Mouse (Mus musculus): ENCODE measurements around the gene AC131692.1. TPM values are rescaled to one million over a fixed set of nuclear protein-coding genes. Genes with fewer than 3 reads are reported as not detected.

AC131692.1 gene
- total RNA-seq, 2 experiments from 2014 or later, result not detected

DNA sequence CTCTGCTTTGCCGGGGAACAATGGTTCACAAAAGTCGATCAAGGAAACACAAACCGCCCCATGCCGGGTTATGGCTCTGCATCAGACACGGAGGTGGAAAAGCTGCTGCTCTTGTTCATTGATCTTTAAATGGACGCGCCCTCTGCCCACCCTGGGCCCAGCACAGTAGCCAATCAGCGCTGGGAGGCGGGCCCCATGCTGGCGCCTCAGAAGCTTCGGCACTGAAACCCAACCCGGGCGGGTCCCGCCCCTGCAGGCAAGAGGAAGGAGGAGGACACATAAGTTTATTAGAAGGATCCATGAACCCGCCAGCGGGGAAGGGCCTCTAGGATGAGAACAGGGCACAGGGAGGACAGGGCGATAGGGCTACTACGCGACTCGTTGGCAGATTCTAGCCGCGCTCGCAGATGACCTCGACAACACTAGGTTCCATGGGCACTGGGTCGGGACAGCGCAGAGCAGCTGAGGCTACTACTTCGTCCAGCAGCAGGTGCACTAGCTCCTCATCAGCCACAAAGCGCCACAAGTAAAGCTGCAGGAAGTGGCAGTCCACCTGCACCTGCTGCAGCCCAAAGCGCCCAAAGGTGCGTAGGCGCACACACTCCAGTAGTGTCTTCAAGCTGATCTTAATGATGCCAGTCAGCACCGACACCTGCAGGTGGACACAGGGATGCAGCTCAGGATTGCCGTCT lies 26.3 kb upstream of the AC131692.1 start, which contains the start of gene Tm7sf2:
TSS of gene Tm7sf2 (minus strand) at position 650 of the 692 bp plus-strand sequence.
- peak; percentile 86 to 93 for DNase-seq (ENCODE audit: low spot score in 2 of 2)

DNA sequence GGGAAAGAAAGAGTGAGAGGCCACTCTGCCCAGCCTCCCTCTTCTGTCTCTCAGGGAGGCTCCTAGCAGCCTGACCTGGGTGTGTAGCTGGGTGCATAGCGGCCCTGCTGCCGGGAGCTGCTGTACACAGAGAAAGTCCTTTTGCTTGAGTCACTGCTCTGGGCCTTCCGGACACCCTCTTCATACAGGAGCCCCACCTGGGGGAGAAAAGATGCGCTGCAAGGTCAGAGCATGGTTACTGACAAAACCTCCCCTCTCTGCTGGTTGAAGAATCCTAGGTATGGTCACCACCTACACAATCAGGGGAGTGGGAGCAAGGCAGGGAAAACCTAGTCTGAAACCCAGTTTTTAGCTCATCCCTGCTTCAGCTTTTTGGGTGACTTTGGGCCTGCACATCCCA lies 25.3 kb upstream of the AC131692.1 start:
- DNase-seq (ENCODE audit: low spot score in 2 of 2), result no peak

DNA sequence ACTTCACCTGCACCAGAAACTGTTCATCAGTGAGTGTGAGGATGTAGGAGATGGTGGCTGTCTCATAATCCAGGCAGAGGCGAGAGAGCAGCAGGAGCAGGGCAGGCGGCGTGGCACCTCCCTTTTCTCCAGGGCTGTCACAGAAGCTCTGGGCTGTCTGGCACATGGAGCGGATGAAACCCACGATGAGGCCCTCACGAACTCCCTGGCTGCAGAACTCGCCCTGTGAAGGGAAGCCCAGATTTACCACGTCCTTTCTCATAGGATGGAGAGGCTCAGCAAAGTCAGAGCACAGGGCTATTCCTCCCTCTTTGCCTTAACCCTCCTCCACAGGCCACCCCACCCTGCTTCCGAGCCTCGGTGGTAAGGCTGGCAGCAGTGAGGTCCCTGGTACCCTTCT lies 24.4 kb upstream of the AC131692.1 start:
- no peak for DNase-seq (ENCODE audit: low spot score in 2 of 2)

DNA sequence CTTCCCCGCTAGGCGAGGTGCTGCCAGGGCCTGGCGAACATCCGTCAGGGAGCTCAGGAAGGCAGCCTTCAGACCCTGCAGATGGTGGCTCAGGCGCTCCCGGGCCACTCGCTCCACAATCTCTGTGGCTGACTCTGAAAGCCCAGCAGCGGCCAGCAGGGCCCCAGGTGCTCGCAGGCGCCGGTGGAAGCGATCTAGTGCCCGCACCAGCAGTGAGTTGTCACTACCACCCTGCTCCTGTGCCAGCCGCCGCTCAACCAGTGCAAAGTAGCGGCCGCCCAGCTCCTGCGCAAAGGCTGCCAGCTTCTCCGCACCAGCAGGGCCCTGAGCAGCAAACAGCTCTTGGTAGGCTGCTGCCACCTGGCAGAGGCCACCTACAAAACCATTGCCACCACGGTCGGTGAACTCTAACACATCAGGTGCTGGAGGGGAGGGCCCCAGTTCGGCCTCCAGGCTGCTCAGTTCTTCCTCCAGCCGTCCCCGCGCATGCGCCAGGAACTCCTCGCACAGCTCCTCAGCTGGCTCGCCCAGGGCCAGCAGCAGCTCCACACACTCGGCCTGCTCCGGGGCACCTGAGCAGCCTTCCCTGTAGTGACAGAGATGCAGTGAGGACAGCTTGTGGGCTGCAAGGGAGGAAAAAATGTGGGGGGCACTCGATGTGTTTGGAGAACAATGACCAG lies 23.5 kb upstream of the AC131692.1 start:
- no peak for DNase-seq (ENCODE audit: low spot score in 2 of 2)

DNA sequence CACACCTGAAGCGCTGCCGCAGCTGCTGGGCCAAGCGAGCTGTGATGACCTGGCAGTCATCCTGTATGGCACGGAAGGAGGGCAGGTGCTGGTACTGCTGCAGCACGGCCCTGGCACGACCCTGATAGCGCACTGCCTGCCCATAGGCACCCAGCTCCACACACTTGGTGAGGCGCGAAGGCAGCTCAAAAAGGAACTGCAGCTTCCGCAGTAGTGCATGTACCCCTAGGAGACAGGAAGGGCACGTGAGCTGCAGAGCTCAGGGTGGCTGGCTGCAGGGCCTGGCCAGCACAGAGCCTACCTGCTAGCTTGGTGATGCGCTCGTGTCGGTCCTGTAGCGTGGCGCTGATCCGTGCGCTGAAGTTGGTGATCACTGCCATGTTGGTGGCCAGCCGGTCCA lies 23.0 kb upstream of the AC131692.1 start:
- no peak for DNase-seq (ENCODE audit: low spot score in 2 of 2)

DNA sequence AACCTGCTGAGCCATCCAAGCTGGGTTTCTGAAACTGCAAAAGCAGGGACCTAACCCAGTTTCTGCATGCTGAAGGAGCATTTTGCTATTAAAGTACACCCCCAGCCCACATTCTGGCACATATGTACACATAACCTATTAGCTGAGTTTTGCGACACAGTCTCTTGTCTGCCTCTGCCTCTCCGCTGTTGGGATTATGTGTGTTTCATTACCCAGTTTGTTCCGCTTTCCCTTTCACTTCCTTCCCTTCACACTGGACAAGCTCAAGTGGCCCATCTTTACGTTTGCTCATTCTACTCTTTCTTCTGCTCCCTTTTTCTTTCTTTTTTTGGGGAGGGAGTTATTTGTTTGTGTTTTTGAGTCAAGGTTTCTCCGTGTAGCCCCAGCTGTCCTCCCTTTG lies 20.3 kb upstream of the AC131692.1 start:
- DNase-seq (ENCODE audit: low spot score in 2 of 2), result no peak

DNA sequence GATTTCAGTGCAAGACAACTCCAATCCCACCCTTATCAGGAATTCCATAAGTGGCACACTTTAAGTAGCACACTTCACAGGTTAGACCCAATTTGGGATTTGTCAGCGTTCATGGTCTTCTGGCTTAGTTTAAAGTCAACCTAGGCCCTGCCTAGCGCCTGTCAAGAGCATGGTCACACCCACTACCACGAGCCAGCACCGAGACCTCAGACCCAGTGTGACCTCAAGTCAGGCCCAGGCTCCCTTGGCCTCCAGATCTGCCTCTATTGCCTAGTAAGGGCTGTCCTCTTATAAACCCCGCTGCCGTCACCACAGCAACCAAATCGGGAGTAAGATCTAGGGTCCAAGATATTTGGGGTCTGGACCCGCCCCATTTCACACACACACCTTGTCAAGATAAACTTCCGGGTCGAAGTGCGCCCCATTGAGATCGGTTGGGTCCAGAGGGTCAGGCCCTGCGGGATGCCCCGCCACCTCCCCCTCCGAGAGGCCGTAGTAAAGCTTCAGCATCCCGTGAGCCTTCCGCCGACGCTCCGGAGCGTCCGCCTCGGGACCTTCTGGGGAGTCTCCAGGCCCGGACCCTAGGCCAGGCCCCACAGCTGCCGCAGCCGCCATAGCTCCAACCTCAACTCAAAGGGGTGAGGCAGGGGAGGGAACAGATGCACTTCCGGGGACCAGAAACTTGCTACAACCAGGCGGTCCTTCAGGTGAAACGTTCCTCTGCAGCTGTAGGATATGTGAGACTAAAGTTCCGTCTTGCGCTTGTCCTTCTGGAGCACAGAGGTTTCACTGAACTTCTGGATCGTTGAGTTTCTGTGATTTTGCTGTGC lies 17.4 kb upstream of the AC131692.1 start, which contains the start of gene Vps51:
TSS of gene Vps51 (minus strand) at position 668 of the 830 bp plus-strand sequence.
- peak; percentile 81 to 92 for DNase-seq (ENCODE audit: low spot score in 2 of 2)

DNA sequence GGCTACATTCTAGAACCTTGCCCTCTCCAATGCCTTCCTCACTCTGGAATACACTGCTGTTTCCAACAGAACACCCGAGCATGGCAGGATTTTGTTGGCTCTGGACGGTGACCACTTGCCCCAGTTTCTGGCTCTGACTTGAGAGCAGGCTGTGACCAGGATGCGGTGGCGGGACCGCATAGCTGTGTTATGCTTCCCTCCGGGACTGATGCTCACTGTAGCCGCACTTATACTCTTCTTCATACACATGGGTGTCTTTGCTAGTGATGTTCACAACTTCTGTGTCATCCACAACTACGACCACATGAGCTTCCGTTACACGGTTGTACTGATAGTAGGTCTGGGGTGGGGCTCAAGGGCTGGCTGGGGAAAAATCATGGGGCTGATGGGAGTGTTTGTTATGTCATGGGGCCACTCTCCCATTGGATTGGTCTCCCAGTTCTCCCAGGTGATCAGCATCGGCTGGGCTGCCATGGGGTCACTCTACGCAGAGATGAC lies 14.2 kb upstream of the AC131692.1 start, which contains the start of gene Tmem262:
TSS of gene Tmem262 (plus strand) at position 51 of the 498 bp plus-strand sequence.
- DNase-seq (ENCODE audit: low spot score in 2 of 2), result no peak

DNA sequence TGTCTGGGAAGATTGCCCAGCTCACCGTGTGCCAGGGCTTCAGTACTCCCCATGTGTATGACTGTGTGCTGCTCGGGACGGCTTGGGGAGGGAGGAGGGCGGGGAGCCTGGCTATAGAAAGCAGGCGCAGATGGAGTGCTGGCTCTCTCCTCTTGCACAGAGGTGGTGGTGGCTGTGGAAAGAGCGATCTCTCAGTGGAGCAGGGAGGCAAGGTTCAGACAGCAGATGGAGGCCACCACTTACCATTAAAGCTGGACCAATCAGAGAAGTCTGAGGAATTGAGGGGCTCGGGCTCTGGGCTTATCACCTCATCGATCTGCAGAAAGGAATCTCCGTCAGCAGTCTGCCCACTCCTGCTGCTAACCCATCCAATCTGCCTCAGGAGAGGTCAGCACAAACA lies 12.1 kb upstream of the AC131692.1 start, which contains the start of gene Gm28374:
TSS of gene Gm28374 (minus strand) at position 101 of the 400 bp plus-strand sequence.
- no peak for DNase-seq (ENCODE audit: low spot score in 2 of 2)

DNA sequence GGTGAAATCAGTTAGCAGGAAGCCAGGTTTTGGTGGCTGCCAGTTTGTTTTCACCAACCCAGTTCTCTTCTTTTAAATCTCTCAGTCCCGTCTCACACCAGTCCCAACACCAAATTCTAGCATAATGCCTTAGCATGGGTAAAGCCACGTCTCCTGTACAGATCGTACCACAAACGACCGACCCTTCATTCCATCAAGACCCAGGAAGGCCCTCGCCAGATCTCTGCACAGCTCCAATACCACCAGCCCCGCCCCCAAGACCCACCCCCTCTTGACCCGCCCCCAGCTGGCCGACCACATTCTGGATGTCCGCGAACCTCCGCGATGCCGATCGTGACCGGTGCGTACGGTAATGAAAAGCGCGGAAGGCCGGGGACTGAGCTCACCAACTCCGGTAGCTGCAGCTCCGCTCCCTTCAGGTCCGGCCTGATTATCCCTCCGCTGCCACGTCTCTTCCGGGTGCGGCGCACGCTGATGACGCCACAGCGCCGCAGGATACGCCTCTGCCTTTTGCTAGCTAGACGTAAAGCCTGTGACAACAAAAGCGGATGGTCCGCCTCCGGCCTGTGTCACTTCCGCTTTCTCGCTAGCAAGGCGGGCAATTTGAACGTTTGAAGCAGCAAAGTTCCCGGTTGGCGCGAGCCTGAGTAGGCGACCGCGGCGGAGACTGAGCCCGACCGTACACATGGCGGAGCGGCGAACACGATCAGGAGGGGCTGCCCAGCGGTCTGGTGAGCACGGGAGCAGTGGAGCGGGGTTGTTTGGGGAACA lies 9.6 kb upstream of the AC131692.1 start, which contains the start of the genes Zfpl1 and Cdca5:
TSS of gene Zfpl1 (minus strand) at position 479 of the 771 bp plus-strand sequence.
TSS of gene Cdca5 (plus strand) at position 506 of the 771 bp plus-strand sequence.
- DNase-seq (ENCODE audit: low spot score in 2 of 2), result peak; percentile 91 to 98

DNA sequence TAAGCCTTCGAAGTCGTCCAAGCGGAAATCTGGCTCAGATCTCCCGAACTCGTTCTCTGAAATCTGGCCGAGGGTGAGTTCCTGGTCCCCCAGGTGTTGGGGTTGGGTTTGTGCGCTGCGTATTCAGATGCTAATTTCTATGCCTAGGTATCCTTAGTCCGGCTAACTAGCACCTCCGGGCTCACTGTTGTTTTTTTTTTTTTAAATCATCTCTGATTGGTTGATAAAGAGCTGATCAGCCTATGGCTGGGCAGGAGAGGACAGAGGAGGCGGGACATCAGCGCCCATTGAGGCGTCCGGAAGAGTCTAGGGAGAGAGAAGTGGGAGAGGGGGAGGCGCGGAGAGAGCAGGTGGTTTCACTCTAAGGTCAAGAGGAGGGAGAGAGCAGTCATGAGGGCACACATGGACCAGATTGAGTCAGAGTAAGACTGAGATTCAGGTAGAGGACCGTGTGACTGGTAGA lies 8.8 kb upstream of the AC131692.1 start:
- no peak for DNase-seq (ENCODE audit: low spot score in 2 of 2)

DNA sequence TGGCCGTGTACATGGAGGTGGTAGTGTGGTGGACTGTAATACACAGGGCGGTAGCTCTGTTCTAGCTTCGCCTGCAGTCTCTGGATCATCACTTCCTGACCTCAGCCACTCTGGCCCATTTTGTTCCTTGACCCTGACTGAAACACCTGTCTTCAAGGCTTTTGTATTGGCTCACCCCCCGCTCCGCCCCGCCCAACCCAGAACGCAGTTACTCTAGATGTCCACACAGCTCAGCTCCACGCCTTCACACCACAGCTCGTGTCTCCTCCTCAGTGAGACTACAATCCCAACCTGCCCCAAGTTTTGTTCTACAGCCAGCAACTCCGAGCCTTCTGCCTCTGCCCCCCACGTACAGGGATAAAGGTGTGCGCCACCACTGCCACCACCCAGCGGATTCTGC lies 5.4 kb upstream of the AC131692.1 start:
- no peak for DNase-seq (ENCODE audit: low spot score in 2 of 2)

DNA sequence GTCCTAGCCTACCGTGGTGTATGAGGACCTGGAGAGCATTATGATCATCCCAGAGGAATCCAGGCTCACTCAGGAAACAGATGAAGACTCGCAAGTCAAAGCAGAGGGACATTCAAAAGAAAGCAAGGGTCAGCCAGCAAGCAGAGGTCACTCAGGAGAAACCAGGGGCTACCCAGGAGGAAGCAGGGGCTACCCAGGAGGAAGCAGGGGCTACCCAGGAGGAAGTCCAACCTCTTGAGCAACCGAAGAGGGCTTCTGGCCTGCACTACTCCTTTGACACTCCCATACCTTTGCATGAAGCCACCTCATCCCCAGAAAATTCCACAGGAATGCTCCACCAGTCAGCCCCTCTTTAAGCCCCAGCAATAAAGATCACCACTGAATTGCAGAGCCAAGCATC lies 3.6 kb downstream of the AC131692.1 start:
- DNase-seq (ENCODE audit: low spot score in 2 of 2), result no peak

DNA sequence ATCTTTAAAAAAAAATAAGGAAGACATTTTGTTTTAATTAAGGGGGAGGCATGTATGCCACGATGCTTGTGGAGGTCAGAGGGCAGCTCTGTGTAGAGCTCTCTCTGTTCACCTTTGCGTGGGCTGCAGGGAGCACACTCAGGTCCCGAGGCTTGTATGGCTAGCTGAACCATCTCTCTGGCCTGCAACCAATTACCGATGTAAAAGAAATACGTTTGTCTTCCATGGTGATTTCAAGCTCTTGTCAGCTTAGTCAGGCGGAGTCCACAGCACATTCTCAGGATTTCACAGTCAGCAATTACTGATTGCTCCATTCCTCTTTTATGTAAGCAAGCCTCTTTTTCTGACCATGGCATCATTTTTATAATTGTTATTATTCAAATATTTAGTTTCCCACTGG lies 7.0 kb downstream of the AC131692.1 start:
- DNase-seq (ENCODE audit: low spot score in 2 of 2), result no peak

DNA sequence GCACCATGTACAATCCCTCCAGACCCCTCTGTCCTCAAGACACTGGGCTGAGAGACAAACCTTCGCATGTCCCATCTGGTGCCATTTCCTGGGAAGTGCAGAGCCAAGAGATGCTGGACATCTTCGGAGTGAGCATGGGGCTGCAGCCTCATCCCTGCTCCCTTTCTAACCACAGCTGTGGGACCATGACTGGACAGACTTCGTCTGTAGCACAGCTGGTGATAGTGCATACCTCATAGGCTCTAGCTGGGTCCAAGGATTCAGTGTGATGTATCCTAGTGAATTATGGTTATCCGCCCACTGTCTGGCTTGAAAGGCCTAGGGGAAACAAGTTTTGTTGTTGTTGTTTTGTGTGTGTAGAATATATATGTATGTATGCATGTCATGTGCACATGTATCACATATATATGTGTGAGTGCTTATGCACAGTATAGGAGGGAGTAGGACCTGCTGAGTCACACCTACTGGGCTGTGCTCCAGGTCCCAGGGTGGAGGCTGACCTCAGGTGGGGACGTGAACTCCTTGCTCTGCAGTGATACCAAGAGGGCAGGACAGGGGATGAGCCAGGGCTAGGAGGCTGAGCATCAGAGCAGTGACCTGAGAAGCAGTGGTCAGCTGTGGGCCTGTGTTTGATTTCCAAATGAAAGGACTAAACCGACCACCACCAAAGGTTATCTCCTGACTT lies 8.1 kb downstream of the AC131692.1 start:
- DNase-seq (ENCODE audit: low spot score in 2 of 2), result no peak

DNA sequence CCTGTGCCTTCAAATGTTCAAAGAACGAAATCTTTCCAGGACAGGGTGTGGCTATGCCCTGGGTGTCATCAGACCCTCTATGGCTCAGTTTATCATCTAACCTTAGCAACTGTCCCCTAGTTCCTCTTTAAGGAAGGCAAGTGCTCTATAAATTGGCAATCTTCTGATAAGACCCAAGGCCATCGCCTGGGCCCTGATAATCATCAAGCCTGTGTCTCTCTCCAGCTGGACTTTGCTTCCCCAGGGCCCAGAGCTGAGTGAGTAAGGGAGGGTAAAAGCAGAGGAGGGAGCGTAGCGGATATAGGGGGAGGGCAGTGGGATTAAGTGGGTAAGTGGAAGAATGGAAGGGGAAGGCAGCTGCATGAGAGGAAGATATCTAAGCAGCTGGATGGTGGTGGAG lies 10.3 kb downstream of the AC131692.1 start:
- DNase-seq (ENCODE audit: low spot score in 2 of 2), result no peak

DNA sequence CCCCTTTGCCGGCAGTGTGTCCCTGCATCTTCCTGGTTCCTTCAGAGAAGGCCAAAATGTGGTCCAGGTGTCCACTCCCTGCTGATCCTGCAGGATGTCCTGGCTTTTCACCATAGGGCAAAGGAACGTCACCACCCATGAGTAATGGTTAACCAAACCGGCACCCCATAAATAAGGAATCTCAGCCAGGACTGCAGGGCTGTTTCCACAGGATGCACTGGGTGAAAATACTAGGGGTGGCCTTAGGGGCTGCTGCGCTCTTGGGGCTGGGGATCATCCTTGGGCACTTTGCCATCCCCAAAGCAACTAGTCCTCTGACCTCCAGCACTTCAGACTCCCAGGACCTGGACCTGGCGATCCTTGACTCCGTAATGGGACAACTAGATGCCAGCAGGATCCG lies 11.4 kb downstream of the AC131692.1 start, which contains the start of gene Naaladl1:
TSS of gene Naaladl1 (plus strand) at position 197 of the 400 bp plus-strand sequence.
- no peak for DNase-seq (ENCODE audit: low spot score in 2 of 2)

DNA sequence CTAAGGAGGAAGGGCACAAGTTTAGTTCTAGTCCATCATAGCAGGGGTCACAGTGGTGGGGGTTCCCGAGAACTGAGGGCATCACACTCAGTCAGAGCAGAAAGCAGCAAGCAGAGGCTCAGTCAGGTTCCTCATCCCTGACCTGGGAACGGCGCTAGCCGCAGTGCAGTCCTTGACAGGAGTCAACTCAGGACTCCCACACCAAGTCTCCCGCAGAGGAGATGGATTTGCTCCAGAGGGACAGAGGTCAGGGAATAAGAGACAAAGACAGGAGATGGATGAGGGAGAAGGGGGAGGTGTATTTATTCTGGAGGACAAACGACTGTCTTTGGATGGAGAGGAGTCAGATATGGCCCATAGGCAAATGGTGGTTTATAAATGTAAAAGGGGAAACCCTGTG lies 18.9 kb downstream of the AC131692.1 start:
- no peak for DNase-seq (ENCODE audit: low spot score in 2 of 2)

DNA sequence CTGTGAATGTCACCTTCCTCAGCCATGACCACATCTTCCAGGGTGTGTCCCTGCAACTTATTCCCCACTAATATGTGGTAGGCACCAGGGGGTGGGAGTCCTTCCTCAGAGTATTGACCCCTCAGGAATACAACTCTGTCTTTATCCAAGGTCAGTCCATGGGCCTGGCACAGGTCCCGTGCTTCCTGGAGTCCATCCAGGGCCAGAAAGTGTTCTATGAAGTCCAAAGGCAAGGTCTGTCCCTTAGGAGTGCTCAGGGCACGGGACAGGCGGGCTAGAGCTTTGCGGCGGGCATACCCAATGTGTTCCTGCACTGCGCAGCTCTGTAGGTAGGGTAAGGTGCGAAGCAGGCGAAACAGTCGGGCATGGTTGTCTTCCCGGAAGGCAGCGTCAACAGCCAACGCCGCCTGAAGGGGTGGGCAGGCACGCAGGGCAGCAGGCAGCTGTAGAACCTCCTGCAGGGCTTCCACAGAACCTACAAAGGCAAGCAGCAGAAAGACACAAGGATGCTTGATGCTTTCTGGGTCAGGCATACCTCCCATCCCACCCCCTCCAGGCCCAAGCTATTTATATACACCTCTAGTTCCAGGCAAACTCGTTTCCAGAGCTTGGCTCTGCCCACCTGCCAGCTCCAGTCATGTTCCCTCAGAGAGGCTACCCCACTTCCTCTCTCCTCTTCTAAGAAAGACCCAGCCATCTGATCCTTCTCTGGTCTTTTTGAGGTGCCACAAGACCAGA lies 22.1 kb downstream of the AC131692.1 start:
- no peak for DNase-seq (ENCODE audit: low spot score in 2 of 2)

Measured in layer of hippocampus, postnatal 14 days (tissue).